ENCODE assay signal across 15 mouse cellular contexts in the genomic region with DNA sequence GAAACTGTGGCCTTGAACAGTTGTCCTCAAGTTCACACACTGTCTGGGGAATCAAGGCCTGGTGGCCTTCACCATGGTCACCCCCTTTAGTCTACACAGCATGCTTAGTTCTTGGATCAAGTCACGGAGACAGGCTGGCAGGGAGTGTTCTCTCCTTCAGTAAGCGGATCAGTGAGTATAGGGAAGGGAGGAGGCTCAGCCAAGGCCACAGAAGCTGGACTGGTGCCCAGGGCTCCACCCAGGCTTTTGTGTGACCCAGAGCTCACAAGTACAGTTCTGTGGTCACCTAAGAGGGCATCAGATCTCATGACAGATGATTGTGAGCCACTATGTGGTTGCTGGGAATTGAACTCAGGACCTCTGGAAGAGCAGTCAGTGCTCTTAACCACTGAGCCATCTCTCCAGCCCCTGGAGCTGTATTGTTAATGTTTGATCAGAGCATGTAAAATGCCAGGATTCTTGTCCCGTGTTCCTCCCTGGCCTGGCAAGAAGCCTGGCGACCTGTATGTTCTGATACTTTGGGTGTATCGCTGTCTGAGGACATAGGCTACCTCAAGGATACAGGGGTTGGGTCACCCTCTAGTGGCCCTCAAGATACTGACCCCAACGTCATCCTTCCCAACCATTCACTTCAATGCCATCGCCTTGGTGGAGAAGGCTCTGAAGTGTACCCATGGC. TPM values are rescaled to one million over a fixed set of nuclear protein-coding genes. Genes with fewer than 3 reads are reported as not detected.
A peak's percentile ranks its signal among the peaks of the same experiment; 100 is the strongest.
DNase-seq lines count a peak whose midpoint lies in the region; ATAC-seq and TF ChIP-seq lines count a peak whose summit lies in the region.
"Had no signal": no experiment of that assay in that cellular context is flagged by ENCODE, and none has a peak within 500 bp of the region (broad histone marks: within the 10 kb centered on the region; RNA-seq: fewer than 3 reads in every experiment).

No protein-coding gene starts in this region.

- no peaks in the 10 kb centered on the region for H3K9me3 ChIP-seq in lung, embryonic 14.5 days (ENCODE audit: low read depth, low read length)
- H3K9me3 ChIP-seq: embryonic facial prominence, embryonic 12.5 days had no signal

- no peak for ATAC-seq in lung, embryonic 14.5 days (ENCODE audit: insufficient read depth)
- ATAC-seq: forebrain, embryonic 16.5 days had no signal

- DNase-seq in lung, embryonic 14.5 days: no peak
- no peak for DNase-seq in lung, postnatal 14 days
- DNase-seq in adrenal gland, postnatal 10 days: peak; percentile 87
- peak; percentile 36 for DNase-seq in lung, postnatal 10 days
- DNase-seq in frontal cortex, postnatal 10 days (ENCODE audit: low spot score in 2 of 2): no peak
- DNase-seq in layer of hippocampus, adult 8-10 months (ENCODE audit: low spot score in 2 of 2): no peak
- no peak for DNase-seq in thymus, postnatal 25 days
- DNase-seq: cerebellum, adult 8-10 months; heart, postnatal 14 days had no signal

- 70% methylated on average over 7 of the region's 7 CpGs for WGBS in lung, embryonic 14.5 days

- H3K9ac ChIP-seq in lung, embryonic 14.5 days: no peak overlapping the region
- H3K9ac ChIP-seq: embryonic facial prominence, embryonic 12.5 days had no signal

- no peaks in the 10 kb centered on the region for H3K4me1 ChIP-seq in lung, embryonic 14.5 days (ENCODE audit: insufficient read depth)
- H3K4me1 ChIP-seq in testis, adult 2 months (ENCODE audit: control insufficient read depth, insufficient read depth, low read length): peaks cover 10% of the 10 kb centered on the region

- TF ChIP-seq CTCF in lung, embryonic 14.5 days (IDR thresholded peaks at IDR 0.05; ENCODE audit: low read depth): peak; percentile 2; the same call in 1 of the 2 replicates
- no peak for TF ChIP-seq CTCF in testis, adult 2 months (IDR thresholded peaks at IDR 0.05; ENCODE audit: control insufficient read depth, insufficient read depth, insufficient replicate concordance, low read depth, low read length)

- no peak overlapping the region for H3K27ac ChIP-seq in lung, embryonic 14.5 days (ENCODE audit: low read depth)
- peak overlapping the region; percentile 16; the same call in 1 of the 2 replicates for H3K27ac ChIP-seq in testis, adult 2 months (ENCODE audit: control insufficient read depth, insufficient read depth, low read depth, low read length)
- H3K27ac ChIP-seq: embryonic facial prominence, embryonic 12.5 days; kidney, postnatal 0 days; macrophage had no signal

- H3K4me2 ChIP-seq in lung, embryonic 14.5 days: no peak overlapping the region
- H3K4me2 ChIP-seq: embryonic facial prominence, embryonic 12.5 days had no signal

- TF ChIP-seq POLR2A in testis, adult 2 months (IDR thresholded peaks at IDR 0.05; ENCODE audit: control insufficient read depth, low read depth, low read length): no peak

- H3K36me3 ChIP-seq in lung, embryonic 14.5 days (ENCODE audit: insufficient read depth): peaks cover 9% of the 10 kb centered on the region
- H3K36me3 ChIP-seq in testis, adult 2 months (ENCODE audit: control insufficient read depth, insufficient read depth, low read length): no peaks in the 10 kb centered on the region

- no peak overlapping the region for H3K4me3 ChIP-seq in lung, embryonic 14.5 days (ENCODE audit: low read depth, low read length)
- H3K4me3 ChIP-seq in testis, adult 2 months (ENCODE audit: control insufficient read depth, low read depth, low read length): no peak overlapping the region
- H3K4me3 ChIP-seq: embryonic facial prominence, embryonic 12.5 days; myocyte had no signal

- peaks cover 3% of the 10 kb centered on the region; the same call in 1 of the 2 replicates for H3K27me3 ChIP-seq in lung, embryonic 14.5 days (ENCODE audit: insufficient read depth, low read length)
- H3K27me3 ChIP-seq in testis, adult 2 months (ENCODE audit: control insufficient read depth, insufficient read depth, low read length): no peaks in the 10 kb centered on the region

RNA-seq across cellular contexts. Expression of gene Mrto4, which starts 10.7 kb away (rescaled TPM):
- polyA plus RNA-seq in lung, embryonic 14.5 days (2014; fragmentation: Nextera tagmentation; extraction: Ambion mirVana): 118 and 136 TPM in 2 replicates
- total RNA-seq in adrenal gland, postnatal 10 days (2021): 10 to 100 TPM; 55.0 to 56.4 TPM
- polyA plus RNA-seq in testis, adult 2 months (2012; rRNA removed): 90.5 TPM in 2 replicates
- 10 to 100 TPM; 48.6 to 50.9 (median 49.8) TPM for total RNA-seq in layer of hippocampus, adult 8-10 months (2022)

RNA-seq across cellular contexts. Expression of gene Emc1, which starts 10.7 kb away (rescaled TPM):
- polyA plus RNA-seq in lung, embryonic 14.5 days (2014; fragmentation: Nextera tagmentation; extraction: Ambion mirVana): 28.7 and 31.0 TPM in 2 replicates
- total RNA-seq in adrenal gland, postnatal 10 days (2021): 10 to 100 TPM; 37.2 to 47.6 TPM
- polyA plus RNA-seq in testis, adult 2 months (2012; rRNA removed): 12.6 and 14.4 TPM in 2 replicates
- total RNA-seq in layer of hippocampus, adult 8-10 months (2022): 10 to 100 TPM; 87.6 to 97.3 (median 92.2) TPM

RNA-seq across cellular contexts. Expression of gene Ubr4, which starts 10.7 kb away (rescaled TPM):
- 82.2 and 84.5 TPM in 2 replicates for polyA plus RNA-seq in lung, embryonic 14.5 days (2014; fragmentation: Nextera tagmentation; extraction: Ambion mirVana)
- 100 to 1,000 TPM; 104 to 136 TPM for total RNA-seq in adrenal gland, postnatal 10 days (2021)
- polyA plus RNA-seq in testis, adult 2 months (2012; rRNA removed): 312 and 351 TPM in 2 replicates
- 100 to 1,000 TPM; 155 to 193 (median 170) TPM for total RNA-seq in layer of hippocampus, adult 8-10 months (2022)

RNA-seq across cellular contexts. Expression of gene Akr7a5, which starts 31.2 kb away (rescaled TPM):
- polyA plus RNA-seq in lung, embryonic 14.5 days (2014; fragmentation: Nextera tagmentation; extraction: Ambion mirVana): 87.5 and 101 TPM in 2 replicates
- total RNA-seq in adrenal gland, postnatal 10 days (2021): 10 to 100 TPM; 65.6 to 67.0 TPM
- 19.7 and 20.7 TPM in 2 replicates for polyA plus RNA-seq in testis, adult 2 months (2012; rRNA removed)
- 10 to 100 TPM; 25.5 to 34.0 (median 30.5) TPM for total RNA-seq in layer of hippocampus, adult 8-10 months (2022)

RNA-seq across cellular contexts. Expression of gene Pqlc2, which starts 31.2 kb away (rescaled TPM):
- polyA plus RNA-seq in lung, embryonic 14.5 days (2014; fragmentation: Nextera tagmentation; extraction: Ambion mirVana): 10.5 and 11.0 TPM in 2 replicates
- total RNA-seq in adrenal gland, postnatal 10 days (2021): 1 to 10 TPM; 8.0 to 8.7 TPM
- 5.5 and 5.7 TPM in 2 replicates for polyA plus RNA-seq in testis, adult 2 months (2012; rRNA removed)
- 10 to 100 TPM; 13.0 to 17.7 (median 16.4) TPM for total RNA-seq in layer of hippocampus, adult 8-10 months (2022)

Comparison
In these comparisons a context has a peak if more than half of its experiments do, and no peak if none do; other contexts are left out.
1. DNase-seq: peak in adrenal gland, postnatal 10 days (single experiment) and lung, postnatal 10 days (single experiment); none in lung, embryonic 14.5 days (single experiment), lung, postnatal 14 days (single experiment), frontal cortex, postnatal 10 days (0 of 2), layer of hippocampus, adult 8-10 months (0 of 2) and thymus, postnatal 25 days (single experiment).